Mouse (Mus musculus) gastrocnemius, postnatal 4 days (tissue): ENCODE data around the gene Ccdc159. TPM values are rescaled to one million over a fixed set of nuclear protein-coding genes. Genes with fewer than 3 reads are reported as not detected.
A peak's percentile ranks its signal among the peaks of the same experiment; 100 is the strongest.

ENCODE experiments used
- DNase-seq, 2 experiments: peaks; one replicate each; pipeline ENCODE4 v3.0.0; 2021 to 2022; ENCODE audit warnings: low spot score in 2 of 2, mixed read lengths in 2 of 2
- total RNA-seq, 2 experiments: library from RNA; stranded (reverse); gene quantifications; 2 replicates each; pipeline ENCODE4 v1.2.3; 2021

Gene Ccdc159
- total RNA-seq, 2 experiments from 2014 or later = 0.98 to 1.3 TPM

DNA sequence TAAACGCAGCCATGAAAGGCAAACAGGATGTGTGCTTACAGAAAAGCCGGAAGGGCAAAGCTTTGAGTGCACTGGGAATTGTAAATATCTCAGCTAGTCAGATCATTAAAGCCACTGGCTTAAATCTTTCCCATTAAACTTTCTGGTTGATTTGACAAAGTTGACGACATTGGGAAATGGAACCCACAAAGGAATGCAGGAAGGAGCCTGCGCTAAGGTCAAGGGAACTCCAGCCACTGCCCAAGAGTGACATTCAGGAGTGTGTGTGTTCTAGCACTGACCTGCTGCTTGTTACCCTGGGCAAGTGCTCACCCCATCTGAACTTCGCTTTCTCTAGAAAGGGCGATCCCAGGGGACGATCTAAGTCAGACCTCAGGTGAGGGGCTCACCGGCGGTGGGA is 32.9 kb downstream of the Ccdc159 start:
- DNase-seq = no peak

- DNase-seq = peak in 1 of 2 experiments; percentile 26
These were observed 33.4 kb downstream of the Ccdc159 start for GRCm38 (mm10) chr9:21960558-21961208.

DNA sequence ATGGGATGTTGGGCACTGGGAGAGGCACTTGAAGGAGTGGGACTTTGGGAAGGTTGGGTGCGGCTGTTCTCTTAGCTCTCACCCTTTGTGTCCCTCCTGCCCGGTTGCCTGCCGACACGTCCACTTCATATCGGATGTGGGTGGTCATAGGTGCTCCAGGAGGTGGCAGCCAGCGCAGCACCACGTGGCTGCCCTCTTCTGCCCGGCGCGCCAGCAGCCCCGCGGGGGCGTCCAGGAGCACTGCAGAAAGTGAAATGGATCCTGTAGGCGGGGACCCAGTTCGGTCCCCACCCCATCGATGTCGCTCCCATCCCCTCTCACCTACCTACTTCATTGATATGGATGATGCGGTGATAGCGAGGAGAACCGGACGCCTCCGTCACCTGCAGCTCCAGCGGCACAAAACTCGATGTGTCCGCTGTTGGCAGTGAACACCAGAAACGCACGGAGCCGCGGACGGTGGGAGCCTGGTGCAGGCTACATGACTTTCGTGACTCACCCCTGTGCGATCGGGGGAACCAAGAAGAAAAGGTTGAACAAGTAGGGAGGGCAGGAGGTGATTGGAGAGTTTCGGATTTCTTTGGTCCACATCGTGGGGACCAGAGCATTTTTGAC is 34.2 kb downstream of the Ccdc159 start:
- DNase-seq = no peak

- DNase-seq = no peak
These were observed 34.7 kb downstream of the Ccdc159 start for GRCm38 (mm10) chr9:21962010-21962409.

DNA sequence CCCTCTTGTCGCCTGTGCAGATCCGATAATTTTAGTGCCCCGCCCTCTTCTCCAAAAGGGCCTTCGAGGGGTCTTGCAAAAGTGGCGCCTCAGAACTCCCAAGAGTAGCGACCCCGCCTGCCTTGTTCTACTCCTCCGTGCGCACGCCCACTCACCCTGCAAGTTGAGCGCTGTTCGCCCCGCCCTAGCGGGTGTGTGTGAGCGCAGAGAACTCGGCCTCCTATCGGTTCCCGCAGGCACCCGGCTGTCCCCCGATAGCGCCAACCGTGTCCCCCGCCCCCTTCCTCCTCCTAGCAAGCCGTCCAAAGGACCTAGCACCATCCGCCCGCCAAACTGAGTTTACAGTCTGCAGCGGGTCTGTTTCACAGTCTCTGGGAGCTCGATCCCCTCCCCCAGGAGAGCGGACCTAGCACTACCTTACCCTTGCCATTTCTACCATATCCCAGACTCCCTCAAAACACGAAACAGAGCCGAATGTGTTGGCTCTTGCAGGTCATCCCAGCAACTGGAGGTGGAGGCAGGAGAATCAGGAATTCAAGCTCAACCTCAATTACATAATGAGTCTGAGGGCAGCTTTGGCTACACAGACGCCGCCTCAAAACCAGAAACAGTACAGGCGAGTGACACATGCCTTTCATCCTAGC is 35.3 kb downstream of the Ccdc159 start:
- DNase-seq = peak in 1 of 2 experiments; percentile 72

DNA sequence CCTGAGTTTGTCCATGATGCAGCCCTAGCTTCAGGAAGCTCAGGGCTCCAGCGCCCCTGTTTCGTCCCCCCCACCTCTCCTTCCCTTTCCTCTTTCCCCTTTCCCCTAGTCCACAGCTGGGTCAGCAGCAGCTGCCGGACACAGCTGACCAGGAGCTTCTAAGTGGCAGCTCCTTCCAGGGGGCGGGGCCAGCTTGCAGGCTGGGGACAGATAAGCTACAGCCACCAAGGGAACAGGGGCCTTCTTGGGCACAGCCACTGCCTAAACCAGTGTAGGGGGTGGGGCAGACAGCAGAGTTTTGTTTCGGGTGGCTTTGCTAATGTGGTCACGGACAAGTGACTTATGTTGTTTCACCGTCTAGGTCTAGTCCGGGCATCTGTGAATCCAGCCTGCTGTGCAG is 36.1 kb downstream of the Ccdc159 start, which contains the start of gene Epor:
Gene Epor (minus strand): TSS at position 90 of the 400 bp plus-strand sequence.
- DNase-seq = peak in 1 of 2 experiments; percentile 79

- no peak for DNase-seq
These were observed 41.6 kb downstream of the Ccdc159 start for GRCm38 (mm10) chr9:21968883-21969282.

GRCm38 (mm10) chr9:21969304-21969703 is 42.0 kb downstream of the Ccdc159 start:
- DNase-seq = no peak

GRCm38 (mm10) chr9:21976626-21977175 is 49.4 kb downstream of the Ccdc159 start:
- DNase-seq = no peak

DNA sequence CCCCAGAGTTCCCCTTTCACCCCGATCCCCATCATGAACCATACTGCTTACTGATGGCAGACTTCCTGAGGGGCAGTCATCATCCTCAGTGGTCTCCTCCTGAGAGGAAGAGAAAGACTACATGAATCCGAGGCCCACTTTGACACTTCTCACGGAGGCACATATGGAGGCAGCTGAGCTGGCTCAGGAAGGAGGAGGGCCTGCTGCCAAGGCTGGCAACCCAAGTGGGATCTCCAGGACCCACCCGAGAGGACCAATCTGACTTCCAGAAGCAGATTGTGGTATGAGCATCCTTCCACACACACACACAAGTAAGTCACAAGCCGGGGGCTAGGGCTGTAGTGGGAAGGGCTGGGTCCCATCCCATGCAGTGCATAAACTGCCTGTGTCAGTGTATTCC is 50.1 kb downstream of the Ccdc159 start:
- DNase-seq = no peak

GRCm38 (mm10) chr9:21977972-21978371 is 50.7 kb downstream of the Ccdc159 start:
- no peak for DNase-seq

GRCm38 (mm10) chr9:21978398-21979128 is 51.3 kb downstream of the Ccdc159 start:
- DNase-seq = no peak

DNA sequence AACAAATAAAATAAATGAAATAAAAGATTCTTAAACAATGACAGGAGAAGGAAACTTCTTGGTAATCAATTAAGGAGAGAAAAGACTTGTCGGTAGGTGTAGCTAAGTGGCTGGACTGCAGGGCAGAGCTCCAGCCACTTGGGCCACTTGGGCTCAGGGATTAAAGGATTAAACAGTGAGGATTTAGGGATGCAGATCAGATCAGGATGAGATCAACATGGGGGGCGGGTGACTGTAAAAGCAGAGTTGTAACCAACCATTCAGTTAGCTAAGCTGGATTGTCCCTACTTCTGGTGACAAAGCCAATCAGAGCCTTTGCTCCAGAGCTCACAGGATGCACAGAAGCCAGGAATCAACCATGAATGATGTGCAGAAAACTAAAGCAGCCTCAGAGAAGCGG is 56.6 kb downstream of the Ccdc159 start:
- no peak for DNase-seq

Other genes starting within 250 kb of the Ccdc159 start
- gene Ldlr, start 204.0 kb upstream of the Ccdc159 start, total RNA-seq = 10 to 100 TPM; 25.6 to 37.2 TPM
- gene Spc24, start 167.2 kb upstream of the Ccdc159 start, total RNA-seq = 10 to 100 TPM; 10.8 to 14.2 TPM
- 10 to 100 TPM; 48.1 to 49.1 TPM for gene Kank2, start 128.7 kb upstream of the Ccdc159 start, total RNA-seq
- gene Angptl8, start 92.0 kb upstream of the Ccdc159 start, total RNA-seq = under 1 TPM in 1 of 2 experiments, not detected in 1; 0.54 TPM
- gene Dock6, start 74.8 kb upstream of the Ccdc159 start, total RNA-seq = 10 to 100 TPM; 34.3 to 44.5 TPM
- gene Rab3d, start 9.3 kb upstream of the Ccdc159 start, total RNA-seq = 10 to 100 TPM; 12.6 to 16.1 TPM
- gene Tmem205, start 85 bp downstream of the Ccdc159 start, total RNA-seq = 10 to 100 TPM; 18.9 to 21.4 TPM
- gene Plppr2, start 9.6 kb downstream of the Ccdc159 start, total RNA-seq = 1 to 10 TPM; 4.4 to 4.8 TPM
- 1 to 10 TPM; 5.2 to 6.3 TPM for gene Swsap1, start 28.3 kb downstream of the Ccdc159 start, total RNA-seq
- 1 to 10 TPM; 6.5 to 7.5 TPM for gene Epor, start 36.0 kb downstream of the Ccdc159 start, total RNA-seq
- under 1 TPM; 0.21 to 0.22 TPM for gene Rgl3, start 62.0 kb downstream of the Ccdc159 start, total RNA-seq
- gene Ccdc151, start 75.2 kb downstream of the Ccdc159 start, total RNA-seq = under 1 TPM in 1 of 2 experiments, not detected in 1; 0.23 TPM
- gene Prkcsh, start 75.3 kb downstream of the Ccdc159 start, total RNA-seq = 10 to 100 TPM; 61.4 to 66.1 TPM
- gene Elavl3, start 124.6 kb downstream of the Ccdc159 start, total RNA-seq = under 1 TPM; 0.08 to 0.12 TPM
- gene Gm49318, start 143.8 kb downstream of the Ccdc159 start, total RNA-seq = under 1 TPM in 1 of 2 experiments, not detected in 1; 0.54 TPM
- 1 to 10 TPM; 5.6 to 7.4 TPM for gene Zfp653, start 143.9 kb downstream of the Ccdc159 start, total RNA-seq
- gene Ecsit, start 158.0 kb downstream of the Ccdc159 start, total RNA-seq = 10 to 100 TPM; 33.7 to 36.0 TPM
- 1 to 10 TPM; 7.2 to 7.5 TPM for gene Cnn1, start 171.7 kb downstream of the Ccdc159 start, total RNA-seq
- 10 to 100 TPM; 54.4 to 54.9 TPM for gene Elof1, start 189.7 kb downstream of the Ccdc159 start, total RNA-seq
- gene Acp5, start 208.2 kb downstream of the Ccdc159 start, total RNA-seq = 1 to 10 TPM; 2.5 to 3.4 TPM
- 10 to 100 TPM; 34.3 to 34.6 TPM for gene Pigyl, start 229.4 kb downstream of the Ccdc159 start, total RNA-seq